Mouse (Mus musculus) hindbrain, embryonic 12.5 days (tissue): ENCODE measurements around the gene Dpm1. TPM values are rescaled to one million over a fixed set of nuclear protein-coding genes. Genes with fewer than 3 reads are reported as not detected.

Experiments
- ATAC-seq: fragments of 200-750 bp; cut with Nextera tagmentation; 2 replicates; pipeline ENCODE4 v1.8.0; 2017; ENCODE audit warnings: moderate TSS enrichment; ENCODE audit not compliant: low FRiP score
- H3K27ac ChIP-seq: fragments of 300-500 bp; sonication (generic); 2 replicates; pipeline ENCODE4 v1.5.1; 2016; ENCODE audit warnings: mild to moderate bottlenecking
- H3K27me3 ChIP-seq: fragments of 300-500 bp; sonication (generic); 2 replicates; pipeline ENCODE4 v1.6.1; 2016; ENCODE audit warnings: mild to moderate bottlenecking
- H3K36me3 ChIP-seq: fragments of 300-500 bp; sonication (generic); 2 replicates; pipeline ENCODE4 v1.6.1; 2016; ENCODE audit warnings: mild to moderate bottlenecking
- H3K4me1 ChIP-seq: fragments of 300-500 bp; sonication (generic); 2 replicates; pipeline ENCODE4 v1.6.1; 2016
- H3K4me2 ChIP-seq: fragments of 300-500 bp; sonication (generic); replicated peaks from 2 replicates; pipeline ENCODE4 v1.6.1; 2016; ENCODE audit warnings: mild to moderate bottlenecking
- H3K4me3 ChIP-seq: fragments of 300-500 bp; sonication (generic); 2 replicates; pipeline ENCODE4 v1.5.1; 2016; ENCODE audit warnings: mild to moderate bottlenecking
- H3K9ac ChIP-seq: fragments of 300-500 bp; sonication (generic); 2 replicates; pipeline ENCODE4 v1.6.1; 2016; ENCODE audit warnings: mild to moderate bottlenecking, moderate library complexity
- H3K9me3 ChIP-seq: fragments of 300-500 bp; sonication (generic); replicated peaks from 2 replicates; pipeline ENCODE4 v1.6.1; 2016; ENCODE audit warnings: mild to moderate bottlenecking
- WGBS: fragments of 180-500 bp; shearing (Covaris S2); methylation state at CpG from one replicate; pipeline ENCODE4 v1.1.7; 2016; 5-methylcytosine and 5-hydroxymethylcytosine counted together
- polyA plus RNA-seq: library from polyadenylated mRNA; unstranded; fragments of >200 nt; fragmentation: Nextera tagmentation; extraction: Ambion mirVana; gene quantifications from 2 replicates; pipeline ENCODE4 v1.2.1, GENCODE M21; 2016

The Dpm1 gene
- polyA plus RNA-seq, 1 experiment from 2014 or later, result 77.2 TPM

DNA sequence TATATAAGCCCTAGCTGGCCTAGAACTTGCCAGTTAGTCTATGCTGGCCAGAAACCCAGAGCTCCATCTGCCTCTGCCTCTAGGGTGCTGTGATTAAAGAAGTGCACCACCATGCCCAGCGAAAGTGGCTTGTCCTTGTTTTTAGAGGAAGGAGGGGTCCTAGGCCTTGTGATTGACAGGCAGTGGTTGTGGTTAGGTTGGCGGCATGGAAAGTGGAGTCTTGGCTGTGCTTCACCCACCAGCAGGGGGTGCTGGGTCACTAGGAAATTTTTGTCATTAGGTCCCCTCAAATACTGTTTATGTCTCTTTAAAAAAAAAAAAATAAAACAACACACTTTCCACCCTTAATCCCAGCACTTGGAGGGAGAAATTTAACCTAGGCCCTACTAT is 18.5 kb upstream of the Dpm1 start:
- H3K27me3 ChIP-seq, result peaks cover 5% of the 10 kb centered on the region; the same call in 1 of the 2 replicates
- no peak overlapping the region for H3K9ac ChIP-seq
- H3K36me3 ChIP-seq, result no peaks in the 10 kb centered on the region
- H3K27ac ChIP-seq, result no peak overlapping the region
- H3K4me3 ChIP-seq, result no peak overlapping the region
- ATAC-seq, result no peak
- H3K9me3 ChIP-seq, result no peaks in the 10 kb centered on the region
- 19% methylated on average over 2 of the region's 2 CpGs for WGBS
- H3K4me2 ChIP-seq, result no peak overlapping the region
- H3K4me1 ChIP-seq, result peaks cover 4% of the 10 kb centered on the region; the same call in 1 of the 2 replicates

DNA sequence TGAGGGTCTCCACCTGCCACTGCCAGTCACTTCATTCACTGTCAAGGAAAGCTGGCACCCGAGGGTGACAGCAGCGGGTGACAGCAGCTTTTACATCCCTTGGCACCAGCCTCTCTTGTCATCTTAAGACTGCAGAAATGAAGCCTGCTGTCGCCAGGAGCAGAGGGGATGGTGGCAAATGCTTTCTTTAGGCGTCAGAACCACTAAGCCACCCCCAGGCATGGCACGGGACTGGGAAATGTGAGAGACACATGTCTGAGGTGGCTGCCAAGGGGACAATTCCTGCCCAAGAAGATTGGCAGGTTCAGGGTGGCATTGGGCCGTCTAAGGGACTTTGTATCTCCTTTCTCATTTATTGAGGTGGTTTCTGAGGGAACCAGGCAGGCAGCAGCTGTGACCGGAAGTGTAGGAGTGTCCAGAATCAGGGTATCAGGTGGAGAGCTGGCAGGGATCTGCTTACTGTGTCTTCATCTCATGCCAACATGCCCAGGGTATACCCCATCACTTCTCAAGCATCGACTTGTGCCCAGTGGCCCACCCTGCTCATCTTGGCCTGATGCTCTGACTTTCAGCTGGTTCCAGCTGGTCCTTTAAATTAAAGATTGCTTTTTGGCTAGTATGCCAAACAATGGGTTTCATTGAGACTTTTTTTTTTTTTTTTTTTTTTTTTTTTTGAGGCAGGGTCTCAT is 17.9 kb upstream of the Dpm1 start:
- Histone ChIP-seq H3K27ac (no peak overlapping the region), H3K36me3 (no peaks in the 10 kb centered on the region), H3K9me3 (no peaks in the 10 kb centered on the region), H3K4me3 (no peak overlapping the region), H3K4me1 (peaks cover 4% of the 10 kb centered on the region; the same call in 1 of the 2 replicates), H3K4me2 (no peak overlapping the region), H3K27me3 (peaks cover 5% of the 10 kb centered on the region; the same call in 1 of the 2 replicates), H3K9ac (no peak overlapping the region)
- WGBS, result 72% methylated on average over 8 of the region's 8 CpGs
- ATAC-seq, result no peak

DNA sequence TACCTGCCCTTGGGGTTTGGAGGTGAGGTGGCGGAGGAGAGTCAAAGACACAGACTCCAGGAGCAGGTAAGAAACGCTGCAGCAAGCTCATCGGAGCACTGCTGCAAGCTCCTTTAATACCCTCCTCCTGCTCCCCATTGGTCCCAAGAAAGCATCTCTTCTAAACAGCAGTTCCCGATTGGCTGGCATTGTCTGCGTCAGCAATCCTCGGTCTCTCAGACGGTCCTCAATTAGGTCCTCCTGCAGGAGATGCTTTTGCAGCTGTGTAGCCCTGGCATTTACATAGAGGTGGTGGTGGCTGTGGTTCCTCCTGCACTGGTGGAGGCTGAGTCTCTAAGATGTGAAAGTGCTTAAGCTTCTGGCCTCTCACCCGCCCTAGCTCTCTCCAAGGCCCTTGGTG is 15.2 kb upstream of the Dpm1 start:
- H3K9ac ChIP-seq, result no peak overlapping the region
- H3K4me3 ChIP-seq, result no peak overlapping the region
- H3K4me2 ChIP-seq, result no peak overlapping the region
- H3K27me3 ChIP-seq, result no peaks in the 10 kb centered on the region
- WGBS, result 40% methylated on average over 8 of the region's 8 CpGs
- H3K27ac ChIP-seq, result no peak overlapping the region
- no peak for ATAC-seq
- H3K9me3 ChIP-seq, result no peaks in the 10 kb centered on the region
- H3K4me1 ChIP-seq, result no peaks in the 10 kb centered on the region
- no peaks in the 10 kb centered on the region for H3K36me3 ChIP-seq

DNA sequence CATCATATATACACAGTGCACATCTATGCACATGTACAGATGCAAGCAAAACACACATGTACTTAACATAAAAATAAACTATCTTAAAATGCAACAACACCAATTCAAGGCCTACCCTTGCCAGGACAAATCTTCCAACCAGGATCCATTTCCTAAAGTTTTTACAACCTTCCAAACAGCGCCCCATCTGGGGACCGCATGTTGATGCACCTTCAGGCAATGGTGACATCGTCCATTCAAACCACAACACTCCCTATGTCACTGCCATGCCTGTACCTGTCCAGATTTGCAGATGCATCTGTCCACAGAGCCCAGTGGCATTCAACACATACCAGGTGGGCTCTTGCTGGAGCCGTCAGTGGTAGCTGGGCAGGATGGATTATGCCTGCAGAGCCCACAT is 12.9 kb upstream of the Dpm1 start:
- Histone ChIP-seq H3K4me1 (no peaks in the 10 kb centered on the region), H3K36me3 (no peaks in the 10 kb centered on the region), H3K27me3 (no peaks in the 10 kb centered on the region), H3K4me3 (no peak overlapping the region), H3K4me2 (no peak overlapping the region), H3K9ac (no peak overlapping the region), H3K9me3 (0 out of 2 replicates have a peak, but pooled peaks cover 3% of the 10 kb centered on the region), H3K27ac (no peak overlapping the region)
- no peak for ATAC-seq
- WGBS, result 75% methylated on average over 4 of the region's 4 CpGs

DNA sequence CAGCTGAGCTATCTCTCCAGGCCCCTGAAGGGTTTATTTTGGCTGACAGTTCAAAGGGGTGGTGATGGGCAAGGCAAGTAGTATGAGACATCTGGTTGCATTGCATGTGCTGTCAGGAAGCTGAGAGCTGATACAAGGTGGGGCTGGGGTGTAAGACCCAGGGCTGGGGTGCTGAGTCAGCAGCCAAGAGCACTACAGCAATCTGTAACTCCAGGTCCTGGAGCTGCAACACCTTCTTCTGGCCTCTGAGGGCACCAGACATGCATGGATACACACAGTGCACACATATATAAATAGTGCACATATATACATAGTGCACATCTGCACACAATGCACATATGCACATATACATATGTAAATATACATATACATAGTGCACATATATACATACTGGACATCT is 12.4 kb upstream of the Dpm1 start:
- H3K4me3 ChIP-seq, result no peak overlapping the region
- no peak overlapping the region for H3K9ac ChIP-seq
- no peak for ATAC-seq
- H3K27ac ChIP-seq, result no peak overlapping the region
- H3K4me2 ChIP-seq, result no peak overlapping the region
- H3K9me3 ChIP-seq, result 0 out of 2 replicates have a peak, but pooled peaks cover 3% of the 10 kb centered on the region
- H3K27me3 ChIP-seq, result no peaks in the 10 kb centered on the region
- H3K36me3 ChIP-seq, result no peaks in the 10 kb centered on the region
- H3K4me1 ChIP-seq, result no peaks in the 10 kb centered on the region

DNA sequence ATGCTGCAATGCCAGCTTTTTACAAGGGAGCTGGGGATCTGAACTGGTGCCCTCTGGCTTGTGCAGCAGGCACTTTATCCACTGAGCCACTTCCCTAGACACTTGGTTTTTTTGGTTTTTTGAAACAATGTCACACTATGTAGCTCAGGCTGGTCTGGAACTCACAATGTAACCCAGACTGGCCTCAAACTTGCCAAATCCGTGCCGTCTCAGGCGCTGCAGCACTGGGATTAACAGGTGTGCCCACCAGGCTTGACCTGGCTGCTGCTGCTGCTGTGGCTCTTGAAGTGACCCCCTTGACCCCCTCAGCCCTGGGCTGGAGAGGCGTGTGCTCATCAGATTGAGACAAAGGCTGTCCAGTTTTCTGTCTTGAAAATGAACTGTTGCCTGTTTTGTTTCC is 7.9 kb upstream of the Dpm1 start:
- WGBS, result 93% methylated on average over 4 of the region's 4 CpGs
- Histone ChIP-seq H3K4me2 (no peak overlapping the region), H3K27ac (no peak overlapping the region), H3K4me3 (no peak overlapping the region), H3K4me1 (no peaks in the 10 kb centered on the region), H3K9me3 (0 out of 2 replicates have a peak, but pooled peaks cover 7% of the 10 kb centered on the region), H3K36me3 (peaks cover 9% of the 10 kb centered on the region; the same call in 1 of the 2 replicates), H3K9ac (no peak overlapping the region), H3K27me3 (no peaks in the 10 kb centered on the region)
- no peak for ATAC-seq

DNA sequence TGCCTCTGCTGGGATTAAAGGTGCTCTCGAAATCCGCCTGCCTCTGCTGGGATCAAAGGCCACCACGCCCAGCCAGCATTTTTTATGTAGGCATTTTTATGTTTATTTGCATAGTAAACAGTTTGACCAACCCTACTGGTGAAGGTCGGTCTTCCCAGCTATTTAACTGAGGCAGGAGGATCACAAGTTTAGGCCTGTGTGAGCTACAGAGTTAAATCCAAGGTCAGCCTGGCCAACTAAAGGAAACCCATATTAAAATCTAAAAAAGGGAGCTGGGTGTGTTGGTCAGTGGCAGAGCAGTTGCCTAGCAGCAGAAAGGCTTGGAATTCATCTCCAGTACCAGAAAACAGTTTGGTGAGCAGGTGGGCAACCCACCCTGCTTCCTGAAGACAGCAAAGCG is 2.9 kb upstream of the Dpm1 start:
- no peak overlapping the region for H3K4me3 ChIP-seq
- H3K27me3 ChIP-seq, result no peaks in the 10 kb centered on the region
- ATAC-seq, result no peak
- H3K4me2 ChIP-seq, result no peak overlapping the region
- H3K4me1 ChIP-seq, result peaks cover 31% of the 10 kb centered on the region
- H3K36me3 ChIP-seq, result peaks cover 10% of the 10 kb centered on the region
- no peak overlapping the region for H3K9ac ChIP-seq
- H3K9me3 ChIP-seq, result 0 out of 2 replicates have a peak, but pooled peaks cover 4% of the 10 kb centered on the region
- WGBS, result 93% methylated on average over 5 of the region's 5 CpGs
- H3K27ac ChIP-seq, result no peak overlapping the region

DNA sequence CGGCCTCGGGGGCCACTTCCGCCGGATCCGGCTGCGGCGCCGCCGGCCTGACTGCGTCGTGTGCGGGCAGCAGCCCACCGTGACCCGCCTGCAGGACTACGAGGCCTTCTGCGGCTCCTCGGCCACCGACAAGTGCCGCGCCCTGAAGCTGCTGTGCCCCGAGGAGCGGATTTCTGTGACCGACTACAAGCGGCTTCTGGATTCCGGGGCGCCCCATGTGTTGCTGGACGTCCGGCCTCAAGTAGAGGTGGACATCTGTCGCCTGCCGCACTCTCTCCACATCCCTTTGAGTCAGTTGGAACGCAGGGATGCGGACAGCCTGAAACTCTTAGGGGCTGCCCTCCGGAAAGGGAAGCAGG is 1.1 kb upstream of the Dpm1 start:
- Histone ChIP-seq H3K9ac (peak overlapping the region; percentile 97), H3K4me2 (peak overlapping the region; percentile 99), H3K36me3 (peaks cover 14% of the 10 kb centered on the region), H3K27ac (no peak overlapping the region), H3K4me1 (peaks cover 36% of the 10 kb centered on the region), H3K4me3 (peak overlapping the region; percentile 100), H3K9me3 (no peaks in the 10 kb centered on the region), H3K27me3 (no peaks in the 10 kb centered on the region)
- 61% methylated on average over 33 of the region's 33 CpGs for WGBS
- ATAC-seq, result no peak

DNA sequence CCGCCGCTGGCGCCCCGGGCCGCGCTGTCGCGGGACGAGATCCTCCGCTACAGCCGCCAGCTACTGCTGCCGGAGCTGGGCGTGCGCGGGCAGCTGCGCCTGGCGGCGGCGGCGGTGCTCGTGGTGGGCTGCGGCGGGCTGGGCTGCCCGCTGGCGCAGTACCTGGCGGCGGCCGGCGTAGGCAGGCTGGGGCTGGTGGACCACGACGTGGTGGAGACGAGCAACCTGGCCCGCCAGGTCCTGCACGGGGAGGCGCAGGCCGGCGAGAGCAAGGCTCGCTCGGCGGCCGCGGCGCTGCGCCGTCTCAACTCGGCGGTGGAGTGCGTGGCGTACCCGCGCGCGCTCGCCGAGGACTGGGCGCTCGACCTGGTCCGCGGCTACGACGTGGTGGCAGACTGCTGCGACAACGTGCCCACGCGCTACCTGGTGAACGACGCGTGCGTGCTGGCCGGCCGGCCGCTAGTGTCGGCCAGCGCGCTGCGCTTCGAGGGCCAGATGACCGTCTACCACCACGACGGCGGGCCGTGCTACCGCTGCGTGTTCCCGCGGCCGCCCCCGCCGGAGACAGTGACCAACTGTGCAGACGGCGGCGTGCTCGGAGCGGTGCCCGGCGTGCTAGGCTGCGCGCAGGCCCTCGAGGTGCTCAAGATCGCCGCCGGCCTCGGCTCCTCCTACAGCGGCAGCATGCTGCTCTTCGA is 531 bp upstream of the Dpm1 start:
- Histone ChIP-seq H3K9ac (peak overlapping the region; percentile 97), H3K4me2 (peak overlapping the region; percentile 99), H3K9me3 (no peaks in the 10 kb centered on the region), H3K27ac (peak overlapping the region; percentile 89), H3K4me3 (peak overlapping the region; percentile 100), H3K36me3 (peaks cover 19% of the 10 kb centered on the region), H3K27me3 (no peaks in the 10 kb centered on the region), H3K4me1 (peaks cover 36% of the 10 kb centered on the region)
- peak; percentile 71 for ATAC-seq
- 2% methylated on average over 102 of the region's 105 CpGs for WGBS

DNA sequence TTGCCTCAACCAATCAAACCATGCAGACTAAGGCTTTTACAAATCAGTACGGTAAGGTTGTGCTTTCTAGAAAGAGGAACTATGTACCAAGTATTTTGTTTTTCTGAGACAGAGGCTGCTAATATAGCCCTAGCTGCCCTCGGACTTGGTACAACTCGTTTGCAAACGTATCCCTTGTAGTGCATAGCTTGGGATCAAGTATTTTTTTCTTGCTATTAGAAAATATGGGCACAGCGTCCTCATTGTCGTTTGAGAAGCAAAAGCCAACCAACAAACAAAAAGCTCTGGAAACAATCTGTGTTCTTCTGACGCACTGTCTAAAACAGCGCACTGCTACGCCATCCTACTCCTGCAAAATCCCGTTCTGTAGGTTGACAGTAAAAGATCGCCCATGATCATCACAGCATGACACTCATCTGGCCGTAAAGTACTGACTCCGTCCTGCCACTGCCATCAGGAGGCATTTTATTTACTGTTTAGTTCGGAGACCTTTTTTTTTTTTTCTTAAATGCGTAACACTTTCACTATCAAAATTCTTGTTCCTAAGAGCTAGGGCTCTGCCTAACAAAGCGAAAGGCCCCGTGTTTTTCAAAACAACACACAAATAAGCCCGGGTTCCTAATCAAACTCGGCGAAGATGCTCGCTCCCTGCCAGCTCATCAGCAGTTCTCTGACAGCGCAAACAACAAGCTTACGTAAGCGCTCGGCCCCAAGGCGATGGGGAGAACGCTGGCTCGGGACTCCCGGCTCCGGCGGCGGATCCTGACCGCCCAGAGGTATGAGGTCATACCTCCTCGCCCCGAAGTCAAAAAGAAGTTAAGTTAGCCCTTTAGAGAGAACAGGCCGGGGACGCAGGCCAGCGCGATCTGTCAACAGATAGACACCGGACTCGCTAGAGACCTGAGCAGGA is 1.0 kb downstream of the Dpm1 start:
- Histone ChIP-seq H3K4me3 (peak overlapping the region; percentile 100), H3K4me2 (peak overlapping the region; percentile 99), H3K27me3 (no peaks in the 10 kb centered on the region), H3K36me3 (peaks cover 35% of the 10 kb centered on the region), H3K9ac (peak overlapping the region; percentile 97), H3K9me3 (no peaks in the 10 kb centered on the region), H3K27ac (peak overlapping the region; percentile 89; the same call in 1 of the 2 replicates), H3K4me1 (peaks cover 36% of the 10 kb centered on the region)
- no peak; the same call in 1 of the 2 replicates for ATAC-seq
- 20% methylated on average over 41 of the region's 41 CpGs for WGBS

DNA sequence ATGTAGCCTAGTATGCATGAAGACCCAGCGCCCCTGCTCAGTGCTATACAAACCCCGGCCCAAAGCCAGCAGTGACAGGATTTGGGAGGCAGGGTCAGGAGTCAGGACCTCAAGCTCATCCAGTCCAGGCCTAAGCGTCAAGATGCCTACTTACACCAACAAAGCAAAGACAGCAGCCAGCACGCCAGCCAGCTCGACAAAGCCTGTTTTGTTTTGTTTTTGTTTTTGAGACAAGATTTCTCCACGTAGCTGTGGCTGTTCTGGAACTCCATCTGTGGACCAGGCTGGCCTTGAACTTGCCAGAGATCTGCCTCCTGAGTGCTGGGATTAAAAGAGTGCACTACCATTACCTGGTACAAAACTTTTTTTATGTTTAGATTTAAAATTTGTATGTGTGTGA is 7.1 kb downstream of the Dpm1 start:
- H3K27ac ChIP-seq, result no peak overlapping the region
- H3K4me2 ChIP-seq, result no peak overlapping the region
- no peak overlapping the region for H3K9ac ChIP-seq
- H3K4me1 ChIP-seq, result peaks cover 5% of the 10 kb centered on the region
- no peaks in the 10 kb centered on the region for H3K9me3 ChIP-seq
- 81% methylated on average over 6 of the region's 6 CpGs for WGBS
- no peaks in the 10 kb centered on the region for H3K27me3 ChIP-seq
- ATAC-seq, result no peak
- no peak overlapping the region for H3K4me3 ChIP-seq
- H3K36me3 ChIP-seq, result peaks cover 73% of the 10 kb centered on the region

DNA sequence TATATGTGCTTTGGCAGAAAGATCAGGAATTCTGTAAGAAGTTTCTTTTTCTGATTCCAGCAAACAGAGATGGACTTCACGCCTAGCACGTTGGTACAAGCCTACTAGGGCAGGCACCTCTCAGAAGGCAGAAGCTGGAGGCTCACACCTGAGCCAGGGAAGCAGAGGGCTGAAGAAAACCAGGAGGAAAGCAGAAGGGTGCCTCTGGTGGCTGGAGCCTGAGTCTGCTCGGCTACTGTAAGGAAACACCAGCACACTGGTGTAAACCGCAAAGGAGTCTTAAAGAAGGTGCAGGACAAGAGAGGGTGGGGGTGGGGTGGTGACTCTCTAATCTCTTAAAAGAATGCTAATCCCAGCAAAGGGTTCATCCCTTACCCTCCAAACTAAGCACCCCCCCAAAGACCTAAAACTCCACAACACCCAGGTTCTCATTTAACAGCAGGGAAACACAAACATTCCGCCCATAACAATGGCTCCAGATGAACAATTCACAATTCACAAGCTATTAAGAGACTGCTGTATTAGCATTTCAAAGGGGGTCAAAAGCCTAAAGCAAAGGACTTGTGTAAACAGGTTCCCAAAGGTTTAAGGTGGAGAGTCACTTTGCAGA is 16.5 kb downstream of the Dpm1 start:
- no peaks in the 10 kb centered on the region for H3K27me3 ChIP-seq
- no peaks in the 10 kb centered on the region for H3K9me3 ChIP-seq
- WGBS, result 60% methylated on average over 5 of the region's 5 CpGs
- H3K4me3 ChIP-seq, result no peak overlapping the region
- H3K9ac ChIP-seq, result no peak overlapping the region
- ATAC-seq, result no peak
- no peak overlapping the region for H3K4me2 ChIP-seq
- H3K36me3 ChIP-seq, result peaks cover 86% of the 10 kb centered on the region
- H3K4me1 ChIP-seq, result no peaks in the 10 kb centered on the region
- no peak overlapping the region for H3K27ac ChIP-seq
